Mouse (Mus musculus) cerebellum, adult 9-10 months (tissue): ENCODE measurements around the gene Cyth3.

Experiments
- DNase-seq: peaks from one replicate; pipeline ENCODE4 v3.0.0; 2022

Cyth3 gene

DNA sequence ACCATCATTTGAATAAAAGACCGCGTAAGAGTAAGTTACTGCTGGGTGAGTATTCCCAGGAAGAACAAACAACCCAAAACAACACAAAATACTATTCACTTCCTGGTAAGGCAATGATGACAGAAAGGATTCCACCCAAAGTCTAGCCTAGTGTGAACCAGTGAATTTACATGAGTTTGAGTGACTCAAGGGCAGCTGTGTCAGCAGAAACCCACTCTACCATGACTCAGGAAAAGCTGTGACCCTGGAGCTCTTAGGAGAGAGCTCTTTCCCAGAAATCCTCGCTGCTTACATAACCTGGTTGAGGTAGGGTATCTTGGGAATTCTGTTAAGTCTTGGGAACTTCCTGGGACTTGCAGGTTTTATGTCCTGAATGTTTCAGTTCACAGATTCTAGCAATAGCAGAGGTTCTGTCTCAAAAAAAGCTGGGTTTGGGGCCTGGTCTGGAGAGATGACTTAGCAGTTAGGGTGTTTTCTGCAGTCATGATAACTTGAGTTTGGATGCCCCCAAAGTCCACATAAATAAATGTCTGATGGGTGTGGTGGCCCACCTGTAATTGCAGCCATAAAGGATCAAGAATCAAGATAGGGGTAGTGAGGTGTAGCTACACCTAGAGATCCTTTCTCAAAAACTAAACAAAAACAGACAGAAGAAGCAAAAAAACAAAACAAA lies 5.5 kb upstream of the Cyth3 start:
- DNase-seq: no peak

DNA sequence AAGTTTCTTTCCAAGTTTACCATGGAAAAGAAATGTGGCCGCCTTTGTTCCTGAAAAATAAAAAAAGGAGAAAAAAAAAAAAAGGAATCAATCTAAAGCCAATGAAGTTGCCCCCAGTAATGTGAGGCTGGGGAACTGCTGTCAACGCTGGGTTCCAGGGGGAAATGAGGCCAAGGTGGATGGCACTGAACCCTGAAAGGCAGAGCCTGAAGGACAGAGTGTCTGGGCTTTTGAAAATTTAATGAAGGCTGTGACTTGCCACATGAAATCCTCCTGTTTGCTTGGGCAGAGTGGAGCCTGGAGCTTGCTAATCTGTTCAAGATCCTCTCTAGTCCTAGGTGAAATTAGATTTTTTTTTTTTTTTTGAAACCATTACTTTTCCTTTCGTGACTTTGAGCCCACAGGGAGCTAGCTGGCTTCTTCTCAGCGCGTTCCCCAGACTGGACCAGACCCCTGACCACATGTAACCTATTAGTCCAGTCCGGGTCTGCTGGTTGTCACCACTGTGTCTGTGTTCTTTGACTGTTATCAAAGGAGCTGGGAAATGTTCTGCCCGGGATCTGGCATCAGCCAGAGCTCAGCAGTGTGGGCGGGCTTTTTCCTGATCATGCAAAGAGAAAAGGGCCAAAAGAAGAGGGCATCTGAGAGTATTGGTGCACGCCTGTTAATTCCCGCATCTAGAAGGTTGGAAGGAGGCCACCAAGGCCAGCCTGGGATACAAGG lies 4.6 kb upstream of the Cyth3 start:
- DNase-seq: no peak

DNA sequence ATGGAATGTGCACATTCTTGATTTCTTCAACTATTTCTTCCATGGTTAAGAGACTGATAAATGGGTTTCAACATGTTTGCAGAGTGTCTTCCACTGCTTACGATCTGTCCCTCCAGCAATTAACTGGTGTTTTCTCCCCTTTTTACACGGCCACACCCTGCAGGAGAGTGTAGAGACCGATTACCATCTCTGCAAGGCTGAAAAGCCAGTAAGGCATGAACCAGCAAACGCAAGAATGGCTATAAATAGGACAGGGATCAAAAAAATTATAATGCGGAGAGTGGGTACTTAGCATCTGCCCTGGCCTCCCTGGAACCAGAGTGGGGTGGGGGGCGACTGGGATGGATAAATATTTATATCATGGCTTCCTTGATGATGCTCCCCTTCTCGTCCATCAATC lies 3.7 kb upstream of the Cyth3 start:
- DNase-seq: no peak

DNA sequence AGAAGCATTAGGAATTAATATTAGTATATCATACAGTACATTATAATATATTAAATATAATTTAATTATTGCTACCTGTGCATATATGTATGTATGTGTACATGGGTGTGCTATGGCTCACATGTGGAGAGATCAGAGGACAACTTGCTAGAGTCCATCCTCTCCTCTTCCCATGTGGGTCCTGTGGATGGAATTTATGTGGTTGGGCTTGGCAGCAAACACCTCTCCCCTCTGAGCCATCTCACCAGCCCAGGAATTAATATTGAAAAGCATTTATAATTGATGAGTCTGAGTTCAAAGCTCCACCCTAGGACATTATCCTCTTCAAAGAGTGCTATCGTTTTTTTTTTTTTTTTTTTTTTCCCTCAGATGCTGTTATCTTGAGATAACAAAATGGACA lies 2.1 kb upstream of the Cyth3 start:
- no peak for DNase-seq

DNA sequence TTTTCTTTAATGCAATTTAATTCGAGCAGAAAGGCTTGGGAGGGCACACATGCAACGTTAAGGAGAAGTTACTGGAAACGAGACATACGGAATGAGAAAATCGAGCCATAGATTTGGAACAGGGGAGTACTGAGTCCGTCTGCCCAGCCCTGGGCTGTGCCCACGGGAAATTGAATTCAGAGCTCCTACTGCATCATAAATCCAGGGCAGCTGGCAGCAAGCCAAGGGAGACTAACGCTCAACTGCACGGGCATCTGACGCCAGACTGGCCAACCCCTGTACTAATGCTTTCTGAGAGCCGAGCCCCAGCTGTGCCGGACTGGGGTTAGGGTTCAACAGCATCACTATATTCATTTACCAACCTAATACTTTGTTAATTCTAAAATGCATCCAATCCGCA lies 1.3 kb upstream of the Cyth3 start:
- DNase-seq: peak; percentile 59

DNA sequence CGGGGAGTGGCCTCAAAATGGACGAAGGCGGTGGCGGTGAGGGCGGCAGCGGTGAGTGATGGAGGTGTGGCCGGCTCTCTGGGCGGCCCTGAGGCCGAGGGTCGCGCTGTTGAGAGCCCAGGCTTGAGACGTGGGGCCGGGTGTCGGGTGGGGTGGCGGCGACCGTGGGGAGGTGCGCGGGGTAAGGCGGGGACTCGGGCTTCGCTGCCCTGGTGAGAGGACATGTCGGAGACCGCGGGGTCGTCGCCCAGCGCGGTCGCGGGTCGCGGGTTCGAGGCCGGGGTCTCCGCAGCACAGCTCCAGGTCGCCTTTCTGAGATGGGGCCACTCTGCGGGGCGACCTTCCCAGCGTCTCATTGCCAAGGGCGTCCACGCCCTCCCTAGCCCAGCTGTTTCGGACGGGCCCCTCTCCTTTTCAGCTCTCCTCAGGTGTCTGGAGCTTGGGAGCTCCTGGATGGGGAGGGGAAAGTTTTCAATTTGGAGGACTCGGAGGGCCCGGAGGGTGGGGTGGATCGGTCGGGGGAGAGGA lies 440 bp downstream of the Cyth3 start:
- peak; percentile 38 for DNase-seq

DNA sequence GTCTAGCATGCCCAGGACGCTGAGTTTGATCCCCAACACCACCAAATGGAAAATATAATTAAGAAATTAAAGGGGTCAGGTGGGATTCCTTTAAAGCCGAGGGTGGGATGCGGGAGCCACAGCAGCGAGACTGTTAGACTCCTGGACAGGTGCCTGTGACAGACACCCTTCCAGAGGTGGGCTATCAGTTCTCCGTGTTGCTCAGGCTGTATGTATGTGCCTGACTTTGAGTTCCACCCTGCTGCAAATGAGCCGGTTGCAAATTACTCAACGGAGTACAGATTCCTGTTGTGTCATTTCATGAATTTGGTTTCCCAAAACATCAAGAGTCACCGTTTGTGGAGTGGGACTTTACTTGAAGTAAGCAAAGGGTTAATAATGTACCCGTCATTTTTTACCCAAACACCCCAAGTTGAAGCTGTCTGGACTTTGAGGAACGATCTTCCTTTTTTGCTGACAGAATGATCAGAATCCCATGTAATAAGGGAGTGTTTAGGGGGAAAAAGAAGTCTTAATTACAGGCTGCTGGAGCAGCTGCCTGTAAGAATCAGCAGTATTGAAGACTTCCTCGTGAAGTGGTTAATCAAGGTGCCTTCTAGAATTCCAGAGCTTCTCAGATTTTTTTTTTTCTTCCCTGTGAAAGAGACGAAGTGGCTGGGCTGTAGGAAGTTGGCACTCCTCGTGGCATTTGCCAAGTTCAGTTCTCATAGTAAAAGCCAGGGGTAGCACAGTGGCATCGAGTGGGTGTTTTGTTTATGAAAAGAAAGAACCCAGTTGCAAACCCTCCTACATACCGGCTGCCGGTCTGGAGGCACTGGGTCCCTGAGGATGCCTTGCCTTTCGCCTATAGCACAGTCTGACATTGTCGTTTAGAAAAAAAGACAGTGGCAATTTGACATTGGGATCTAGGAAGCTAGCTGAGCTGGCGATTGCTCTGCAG lies 1.4 kb downstream of the Cyth3 start:
- peak; percentile 13 for DNase-seq

DNA sequence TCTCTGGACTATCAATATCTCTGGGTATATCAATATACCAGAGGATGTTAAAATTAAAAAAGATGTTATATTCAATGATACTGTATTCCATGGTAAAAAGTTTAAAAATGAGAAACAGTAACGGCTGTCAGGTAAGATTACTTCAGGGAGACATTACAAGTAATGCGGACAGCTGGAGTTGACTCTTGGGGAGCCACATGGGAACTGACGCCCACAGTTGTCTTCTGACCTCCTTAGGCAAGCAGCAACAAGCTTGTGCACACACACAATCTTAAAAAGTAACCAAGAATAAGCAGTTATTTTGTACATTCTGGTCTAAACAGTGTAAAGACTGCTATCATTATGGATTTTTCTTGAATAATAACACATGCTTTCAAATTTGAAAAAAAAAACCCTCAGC lies 2.2 kb downstream of the Cyth3 start:
- no peak for DNase-seq

DNA sequence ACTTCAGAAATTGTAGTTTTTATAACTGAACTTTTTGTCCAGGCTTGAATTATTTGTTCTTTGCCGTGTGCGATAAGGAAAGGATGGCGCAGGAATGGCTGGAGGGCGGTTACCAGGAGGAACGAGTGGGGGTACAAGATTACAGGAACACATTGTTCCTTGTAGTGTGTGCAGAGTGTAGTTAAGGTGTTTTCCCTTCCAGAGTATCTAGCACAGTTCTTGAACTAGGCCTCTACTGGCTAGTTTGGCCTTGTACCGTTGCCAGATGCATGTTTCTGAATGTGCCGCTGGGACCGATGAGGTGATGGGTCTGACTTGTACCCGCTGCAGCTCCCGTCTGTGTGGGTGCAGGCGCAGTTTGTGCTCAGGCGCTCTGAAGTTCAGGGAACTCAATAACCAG lies 3.2 kb downstream of the Cyth3 start:
- DNase-seq: no peak

DNA sequence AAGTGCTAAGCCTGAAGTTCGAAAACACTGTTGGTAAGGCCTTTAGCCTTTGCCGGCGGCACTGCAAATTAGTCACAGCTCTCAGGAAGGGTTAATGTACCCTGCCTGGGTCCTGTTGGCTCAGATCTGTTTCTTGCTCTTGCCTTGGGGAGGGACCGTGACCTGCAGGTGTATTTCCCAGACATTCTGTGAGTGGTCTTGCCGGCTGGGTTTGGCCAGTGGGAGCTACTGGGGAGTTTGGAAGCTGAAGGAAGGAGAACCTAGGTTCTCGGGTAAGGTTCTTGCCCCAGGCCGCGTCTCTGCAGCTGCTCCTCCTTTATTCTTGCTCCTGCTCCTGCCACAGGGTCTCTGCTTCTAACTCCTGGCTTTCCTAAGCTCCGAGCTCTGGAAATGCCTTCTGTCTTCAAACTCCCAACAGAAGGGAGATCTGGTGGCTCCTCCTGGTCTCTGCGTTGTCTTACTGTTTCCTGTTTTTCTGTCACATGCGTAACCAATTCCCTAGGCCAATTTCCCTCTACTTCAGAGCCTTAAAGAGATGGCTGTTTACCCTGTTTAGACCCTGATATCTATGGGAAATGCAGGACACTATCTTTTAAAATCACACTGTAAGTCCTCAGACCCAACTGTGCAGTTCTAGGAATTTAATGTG lies 3.8 kb downstream of the Cyth3 start:
- DNase-seq: no peak

DNA sequence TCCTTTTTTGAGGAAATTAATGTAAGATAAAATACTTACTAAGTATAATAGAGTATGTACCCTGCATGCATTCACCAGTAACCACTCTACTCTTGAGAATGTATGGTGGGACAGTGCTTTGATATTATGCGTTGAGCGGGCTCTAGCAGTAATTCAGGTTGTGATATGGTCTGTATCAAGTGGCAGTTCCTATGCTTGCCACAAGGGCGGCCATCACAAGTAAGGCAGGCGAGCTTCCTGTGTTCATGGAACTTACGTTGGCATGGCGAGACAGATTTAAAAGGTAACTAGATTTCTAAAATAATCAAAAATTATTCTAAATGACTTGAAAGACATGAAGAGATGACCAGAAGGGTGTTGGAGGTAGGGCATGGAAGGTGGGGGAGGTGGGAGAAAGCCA lies 5.3 kb downstream of the Cyth3 start:
- DNase-seq: no peak

DNA sequence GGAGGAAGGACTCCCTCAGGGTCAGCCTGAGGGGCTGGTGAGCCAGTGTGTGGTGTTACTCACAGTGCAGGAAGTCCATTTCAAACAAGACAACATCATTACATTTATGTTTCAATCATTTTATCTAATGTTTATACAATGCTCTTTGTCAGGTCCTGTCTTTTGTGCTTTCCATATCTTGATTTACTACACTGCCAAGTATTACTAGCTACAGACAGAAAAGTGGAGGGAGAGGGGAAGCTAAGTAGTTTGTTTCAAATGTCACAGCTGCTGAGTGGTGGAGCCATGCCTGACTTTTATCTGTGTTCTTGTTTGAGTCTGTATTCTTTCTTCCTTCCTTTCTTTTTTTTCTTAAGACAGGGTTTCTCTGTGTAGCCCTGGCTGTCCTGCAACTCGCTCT lies 5.7 kb downstream of the Cyth3 start:
- DNase-seq: no peak

DNA sequence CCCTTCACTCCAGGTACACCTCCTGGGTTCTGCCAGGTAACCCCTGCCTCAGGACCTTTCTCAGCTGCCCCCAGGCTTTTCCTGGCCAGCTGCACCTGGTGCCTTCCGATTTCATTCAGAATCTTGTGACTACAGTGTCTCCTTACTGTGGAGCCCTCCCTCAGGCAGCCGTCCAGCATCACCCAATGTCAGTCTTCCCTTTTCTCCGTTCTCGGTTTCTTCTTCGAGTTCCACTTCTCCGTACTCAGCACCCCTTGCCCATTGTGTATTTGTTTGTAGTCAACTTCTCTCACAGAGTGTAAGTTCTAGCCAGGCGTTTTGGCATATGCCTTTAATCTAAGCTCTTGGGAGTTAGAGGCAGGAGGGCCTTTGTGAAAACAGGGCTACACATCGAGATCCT lies 7.4 kb downstream of the Cyth3 start:
- no peak for DNase-seq

DNA sequence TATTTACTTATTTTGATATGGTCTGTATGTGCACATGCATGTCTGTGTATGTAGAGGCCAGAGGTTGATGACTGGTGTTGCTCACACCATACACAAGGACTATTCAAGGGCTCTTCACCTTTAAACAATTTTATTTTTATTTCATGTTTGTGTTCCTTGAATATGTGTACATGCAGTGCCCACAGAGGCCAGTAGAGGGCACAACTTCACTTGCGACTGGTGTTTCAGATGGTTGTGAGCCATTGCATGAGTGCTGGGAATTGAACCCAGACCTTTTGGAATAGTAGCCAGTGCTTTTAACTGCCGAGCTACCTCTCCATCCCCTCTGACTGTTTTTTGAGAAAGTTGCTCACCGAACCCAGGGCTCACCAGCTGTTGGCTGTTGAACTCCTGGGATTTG lies 8.0 kb downstream of the Cyth3 start:
- no peak for DNase-seq

DNA sequence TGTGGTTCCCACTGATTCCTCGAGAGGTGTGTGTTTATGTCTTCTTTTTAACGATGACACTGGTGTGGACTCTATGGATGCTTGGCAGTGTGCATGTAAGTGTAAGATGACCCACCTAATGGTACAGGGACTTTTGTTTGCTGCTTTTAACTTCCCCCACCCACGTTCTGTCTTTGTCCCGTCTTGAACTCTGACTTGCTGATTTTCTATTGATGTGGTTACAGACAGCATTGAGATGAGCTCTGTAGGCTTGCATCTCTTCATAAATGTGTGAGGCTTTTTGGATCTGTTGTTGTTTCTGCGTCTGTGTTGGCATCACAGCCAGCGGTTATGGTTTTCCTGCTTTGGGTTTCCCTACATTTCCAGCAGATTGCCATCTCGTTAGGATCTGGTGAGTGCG lies 8.5 kb downstream of the Cyth3 start:
- no peak for DNase-seq

DNA sequence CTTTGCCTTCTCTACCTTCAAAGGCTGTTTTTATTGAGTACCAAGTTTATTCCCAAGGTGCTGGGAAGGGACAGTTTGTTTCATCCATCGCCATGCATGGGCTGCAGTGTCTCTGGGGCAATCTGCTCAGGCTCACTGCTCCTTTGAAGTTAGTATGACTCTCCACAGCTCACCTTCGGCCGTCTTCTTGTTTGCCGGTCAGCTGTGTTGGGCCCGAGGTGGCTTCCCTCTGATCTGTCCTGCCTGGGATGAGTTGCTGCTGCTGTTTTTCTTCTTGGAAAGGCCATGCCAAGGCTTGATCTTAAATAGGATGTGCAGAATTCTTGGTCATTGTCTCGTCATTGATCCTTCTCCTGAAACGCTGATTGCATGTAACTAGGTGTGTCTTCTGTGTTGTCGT lies 9.3 kb downstream of the Cyth3 start:
- no peak for DNase-seq

DNA sequence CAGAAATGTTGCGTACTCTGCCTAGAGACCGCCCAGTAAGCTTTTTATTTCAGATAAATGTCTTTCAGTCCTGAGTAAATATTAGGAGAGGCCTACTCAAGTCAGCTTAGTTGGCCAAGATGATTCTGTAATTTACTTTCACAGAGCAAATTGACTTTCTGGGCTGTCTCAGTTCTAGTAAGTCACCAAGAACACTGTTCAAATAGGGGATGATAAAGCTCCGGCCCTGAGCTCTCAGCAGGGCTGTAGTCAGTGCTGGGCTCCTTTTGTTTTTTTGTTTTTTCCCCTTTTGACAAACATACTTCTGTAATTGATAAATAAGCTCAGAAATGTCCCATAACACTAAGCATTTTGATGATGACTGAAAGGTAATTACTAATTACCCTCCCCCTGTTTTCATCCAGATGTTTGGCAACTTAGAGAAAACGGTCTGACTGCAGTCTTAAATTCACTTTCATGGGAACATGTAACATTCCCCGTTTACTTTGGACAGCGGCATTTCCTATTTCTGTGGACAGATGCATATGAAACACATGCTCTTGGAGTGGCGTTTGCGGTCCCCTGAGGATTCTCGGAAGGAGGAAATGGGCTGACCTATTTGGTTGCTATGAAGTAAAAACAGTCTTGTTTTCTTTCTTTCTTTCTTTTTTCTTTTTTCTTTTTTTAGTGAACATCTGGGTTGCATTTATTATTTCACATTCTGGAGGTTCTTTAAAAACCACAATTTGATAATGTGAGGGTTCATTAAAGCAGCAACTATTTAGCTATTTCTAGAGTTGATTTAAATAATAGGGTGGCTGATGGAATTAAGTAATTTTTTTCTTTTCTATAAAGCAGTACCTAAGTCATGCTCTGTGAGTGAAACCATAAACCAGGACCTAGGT lies 10.7 kb downstream of the Cyth3 start:
- no peak for DNase-seq

DNA sequence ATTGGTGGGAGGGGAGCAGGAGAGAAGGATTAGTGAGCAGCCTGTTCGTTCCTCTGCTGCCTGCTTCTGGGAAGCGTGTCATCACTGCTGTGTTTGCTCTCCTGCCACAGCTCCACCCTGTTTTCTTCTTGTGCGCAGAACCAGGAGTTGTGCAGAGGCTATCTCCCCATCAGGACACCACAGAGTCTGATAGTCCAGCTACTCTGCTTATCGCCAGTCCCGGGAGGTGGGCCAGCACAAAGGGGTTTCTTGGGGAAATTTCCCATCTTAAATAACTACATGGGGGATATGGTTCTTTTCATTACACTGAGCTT lies 11.3 kb downstream of the Cyth3 start:
- DNase-seq: no peak

DNA sequence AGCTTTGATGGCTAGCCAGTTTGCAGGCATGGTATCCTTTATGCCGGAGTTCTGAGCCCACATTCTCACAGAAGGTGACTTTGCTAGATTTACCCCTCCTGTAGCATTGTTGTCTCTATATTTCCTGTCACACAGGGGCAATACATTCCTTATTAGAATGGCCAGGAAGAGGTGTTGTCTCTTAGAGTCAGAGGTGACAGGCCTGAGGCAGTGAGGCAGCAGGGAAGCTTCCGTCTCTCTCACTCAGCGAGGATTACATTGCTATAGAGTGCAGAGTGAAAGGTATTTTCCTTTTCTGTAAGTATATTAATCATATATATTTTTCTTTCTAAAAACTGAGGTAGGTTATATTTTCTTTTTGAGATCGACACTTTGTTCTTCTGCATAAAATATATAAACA lies 11.6 kb downstream of the Cyth3 start:
- no peak for DNase-seq

DNA sequence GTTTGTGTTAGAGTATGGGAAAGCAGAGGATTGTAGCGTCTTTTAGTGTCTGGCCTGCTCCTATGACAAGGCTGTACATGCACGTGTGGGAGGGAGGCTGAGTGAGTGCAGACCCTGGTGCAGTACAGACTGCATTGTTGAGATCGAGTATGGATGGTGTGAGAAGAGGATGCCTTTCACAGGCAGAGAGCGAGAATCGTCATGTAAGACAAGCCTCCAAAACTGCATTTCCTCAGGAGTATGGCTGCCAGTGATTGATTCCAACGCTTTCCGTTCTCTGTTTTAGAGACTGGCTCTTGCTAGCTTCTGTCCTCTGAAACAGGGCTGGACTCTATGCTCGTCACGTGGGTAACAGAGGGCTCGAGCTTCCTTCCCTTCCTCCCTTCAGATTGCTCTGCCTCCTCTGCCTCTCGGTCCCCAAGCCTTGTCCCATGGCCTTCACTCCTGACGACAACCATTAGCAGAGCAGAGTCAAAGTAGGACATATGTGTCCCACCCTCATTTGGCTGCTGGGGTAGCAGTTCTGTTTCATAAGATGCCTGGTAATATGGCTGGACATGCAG lies 12.4 kb downstream of the Cyth3 start:
- no peak for DNase-seq

DNA sequence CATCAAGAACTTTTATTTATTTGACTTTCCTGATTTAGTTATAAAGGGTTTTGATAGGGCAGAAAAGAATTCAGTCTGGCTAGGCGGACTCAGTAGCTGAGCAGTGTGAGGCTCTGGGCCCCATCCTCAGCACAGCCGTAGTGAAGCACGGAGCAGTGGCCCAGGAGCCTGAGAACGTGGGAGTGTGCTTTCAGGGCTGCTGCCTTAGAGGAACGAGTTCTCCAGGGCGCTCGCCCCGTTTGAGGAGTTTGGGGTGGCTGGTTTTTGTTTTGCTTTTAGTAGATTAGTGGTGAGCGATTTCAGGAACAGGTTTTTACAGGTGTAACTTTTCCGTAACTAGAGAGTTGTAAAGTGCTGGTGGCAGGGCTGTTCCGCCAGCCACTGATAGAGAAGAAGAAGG lies 13.1 kb downstream of the Cyth3 start:
- DNase-seq: no peak

DNA sequence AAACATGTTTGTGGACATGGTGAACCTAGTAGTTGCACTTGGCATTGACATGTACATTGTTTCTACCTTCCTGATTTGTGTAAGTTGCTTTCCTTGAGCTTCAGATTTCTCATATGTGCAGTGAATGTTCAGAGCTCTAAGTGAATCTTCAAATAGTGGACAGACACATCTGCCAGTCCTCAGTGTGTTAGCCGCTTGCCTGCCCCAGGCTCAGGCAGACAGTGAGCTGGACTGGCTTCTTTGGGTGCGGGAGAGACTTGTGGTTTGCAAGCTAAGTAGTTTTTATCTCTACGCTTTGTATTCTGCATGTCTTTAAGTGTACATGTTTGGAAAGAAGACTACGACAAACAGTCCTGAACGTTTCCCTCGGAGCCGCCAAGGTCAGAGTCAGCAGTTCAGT lies 13.9 kb downstream of the Cyth3 start:
- DNase-seq: no peak
